In genomic region chr3:58302322-58302721, GRCm38 (mm10) we compare ENCODE assay signal across 17 mouse cellular contexts.
A peak's percentile ranks its signal among the peaks of the same experiment; 100 is the strongest.
DNase-seq lines count a peak whose midpoint lies in the region; TF ChIP-seq lines count a peak whose summit lies in the region.
"Had no signal": no experiment of that assay in that cellular context is flagged by ENCODE, and none has a peak within 500 bp of the region (broad histone marks: within the 10 kb centered on the region; RNA-seq: fewer than 3 reads in every experiment).

No protein-coding gene starts in this region.

- DNase-seq in urinary bladder, postnatal 14 days (ENCODE audit: low spot score), result peak; percentile 22
- DNase-seq in urinary bladder, postnatal 36 days (ENCODE audit: low spot score in 2 of 2), result no peak
- DNase-seq in CH12.LX (ENCODE audit: extremely low read depth), result no peak
- no peak for DNase-seq in limb, embryonic 10.5 days (ENCODE audit: low spot score)
- DNase-seq: adrenal gland, adult 2 months; adrenal gland, adult 8-10 months; adrenal gland, postnatal 10 days; adrenal gland, postnatal 14 days; adrenal gland, postnatal 25 days; adrenal gland, postnatal 36 days; B cell, adult 2 months; cerebellum, adult 11 months; cerebellum, adult 11-12 months; cerebellum, adult 18-20 months; cerebellum, adult 2 months had no signal

- in situ Hi-C loops in CH12.LX (cut with MboI; ENCODE audit: low pct_ligation_motif_present, low pct_unique_long_range_greater_than_20kb, low sequenced_read_pairs), result no loop called here

- no peak overlapping the region for H3K4me3 ChIP-seq in CH12.LX (replicated peaks in 1 of 3; ENCODE audit: low read depth in 2 of 3, low read length in 2 of 3, poor library complexity in 1 of 3)
- no peak overlapping the region for H3K4me3 ChIP-seq in limb, embryonic 10.5 days

- TF ChIP-seq EP300 in CH12.LX (IDR thresholded peaks at IDR 0.05; ENCODE audit: low read length), result peak; percentile 44

- no peak for TF ChIP-seq POLR2A in CH12.LX (IDR thresholded peaks at IDR 0.05; ENCODE audit: low read depth, low read length)

- TF ChIP-seq CTCF in CH12.LX (conservative IDR thresholded peaks at IDR 0.05 in 1 of 2, IDR thresholded peaks at IDR 0.05 in 1 of 2; ENCODE audit: low read depth in 2 of 2, low read length in 2 of 2), result no peak

- WGBS in limb, embryonic 10.5 days, result 87% methylated on average over 1 of the region's 1 CpGs

- H3K79me2 ChIP-seq in CH12.LX (replicated peaks; ENCODE audit: control insufficient read depth, extremely low read depth, insufficient read depth, poor library complexity, severe bottlenecking), result no peaks in the 10 kb centered on the region

- no peak overlapping the region for H3K4me2 ChIP-seq in CH12.LX (ENCODE audit: insufficient read depth, low read depth, poor library complexity, severe bottlenecking)

- H3K9me3 ChIP-seq in CH12.LX (replicated peaks; ENCODE audit: low read length), result no peaks in the 10 kb centered on the region
- no peaks in the 10 kb centered on the region for H3K9me3 ChIP-seq in limb, embryonic 10.5 days (replicated peaks)
- H3K9me3 ChIP-seq: G1E had no signal

- H3K4me1 ChIP-seq in CH12.LX (ENCODE audit: control insufficient read depth in 1 of 2, insufficient read depth in 2 of 2), result peaks cover 0 to 3% of the 10 kb centered on the region in 2 experiments; a peak in 2 of 4 replicates
- H3K4me1 ChIP-seq in limb, embryonic 10.5 days, result peaks cover 7% of the 10 kb centered on the region

- dilution Hi-C loops in CH12.LX (cut with MboI; ENCODE audit: extremely low pct_ligation_motif_present, extremely low pct_unique_long_range_greater_than_20kb, low sequenced_read_pairs), result no loop called here

- no peak overlapping the region for H3K9ac ChIP-seq in CH12.LX (ENCODE audit: insufficient read depth, low read depth)

- H3K27me3 ChIP-seq in CH12.LX (replicated peaks), result no peaks in the 10 kb centered on the region
- H3K27me3 ChIP-seq in limb, embryonic 10.5 days (ENCODE audit: low read depth, poor library complexity, severe bottlenecking), result no peaks in the 10 kb centered on the region
- H3K27me3 ChIP-seq: Patski had no signal

- TF ChIP-seq RAD21 in CH12.LX (IDR thresholded peaks at IDR 0.05; ENCODE audit: low read depth, low read length), result no peak

- H3K36me3 ChIP-seq in CH12.LX (replicated peaks in 1 of 2; ENCODE audit: control insufficient read depth in 1 of 2, insufficient read depth in 1 of 2, low read length in 1 of 2), result no peaks in the 10 kb centered on the region
- H3K36me3 ChIP-seq in limb, embryonic 10.5 days, result no peaks in the 10 kb centered on the region
- H3K36me3 ChIP-seq: G1E had no signal

- no peak overlapping the region for H3K27ac ChIP-seq in CH12.LX (ENCODE audit: insufficient read depth, low read depth)
- H3K27ac ChIP-seq in limb, embryonic 10.5 days, result no peak overlapping the region

TF ChIP-seq in CH12.LX, 34 proteins besides CTCF, POLR2A, EP300 and RAD21:
- TF ChIP-seq E2F4 (IDR thresholded peaks at IDR 0.05; ENCODE audit: insufficient replicate concordance, low read depth, low read length), result no peak
- peak; percentile 72; the same call in 1 of the 2 replicates for TF ChIP-seq IRF4 (IDR thresholded peaks at IDR 0.05; ENCODE audit: low read depth, low read length)
- TF ChIP-seq JUN (IDR thresholded peaks at IDR 0.05; ENCODE audit: insufficient read depth, low read depth, low read length), result peak; percentile 23; the same call in 1 of the 2 replicates
- no peak for TF ChIP-seq CHD2 (IDR thresholded peaks at IDR 0.05; ENCODE audit: low read length)
- TF ChIP-seq SMC3 (IDR thresholded peaks at IDR 0.05; ENCODE audit: low read depth, low read length), result no peak
- no peak for TF ChIP-seq USF1 (IDR thresholded peaks at IDR 0.05; ENCODE audit: low read depth, low read length)
- TF ChIP-seq RCOR1 (conservative IDR thresholded peaks at IDR 0.05; ENCODE audit: low read depth, low read length), result no peak
- no peak for TF ChIP-seq PAX5 (IDR thresholded peaks at IDR 0.05; ENCODE audit: low read length)
- peak; percentile 70 for TF ChIP-seq JUND (conservative IDR thresholded peaks at IDR 0.05; ENCODE audit: low read depth, low read length)
- TF ChIP-seq MXI1 (IDR thresholded peaks at IDR 0.05; ENCODE audit: low read depth, low read length), result no peak
- no peak for TF ChIP-seq MEF2A (IDR thresholded peaks at IDR 0.05; ENCODE audit: borderline replicate concordance, low read depth, low read length)
